Mouse (Mus musculus): ENCODE results near the gene Usb1.

DNA sequence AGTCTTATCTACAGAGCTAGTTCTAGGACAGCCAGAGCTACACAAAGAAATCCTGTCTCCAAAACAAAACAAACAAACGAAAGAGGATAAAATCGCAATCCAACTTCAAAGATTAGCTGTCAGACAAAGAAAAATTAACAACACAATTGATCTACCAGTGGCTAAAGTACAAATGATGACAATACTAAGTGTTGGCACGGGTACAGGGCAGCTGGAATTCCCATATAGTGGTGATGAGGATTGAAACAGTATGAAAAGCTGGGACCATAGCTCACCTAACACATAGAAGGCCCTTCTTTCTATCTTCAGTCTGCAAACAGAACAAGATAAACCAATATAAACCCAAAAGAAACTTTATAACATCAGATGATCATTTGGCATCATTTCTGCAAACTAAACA is 49.5 kb downstream of the Usb1 start:
- no peak for TF ChIP-seq CTCF (conservative IDR thresholded peaks at IDR 0.05; ENCODE audit: low read length)
- no peak for TF ChIP-seq POU5F1 (IDR thresholded peaks at IDR 0.05; ENCODE audit: borderline replicate concordance, low read length)
- TF ChIP-seq NANOG (IDR thresholded peaks at IDR 0.05; ENCODE audit: borderline replicate concordance, low read length) = no peak
